Mouse (Mus musculus): ENCODE data around the gene Ube2q2. TPM values are rescaled to one million over a fixed set of nuclear protein-coding genes. Genes with fewer than 3 reads are reported as not detected.

Ube2q2 gene
- polyA plus RNA-seq, 1 experiment from 2014 or later, result 22.8 TPM

DNA sequence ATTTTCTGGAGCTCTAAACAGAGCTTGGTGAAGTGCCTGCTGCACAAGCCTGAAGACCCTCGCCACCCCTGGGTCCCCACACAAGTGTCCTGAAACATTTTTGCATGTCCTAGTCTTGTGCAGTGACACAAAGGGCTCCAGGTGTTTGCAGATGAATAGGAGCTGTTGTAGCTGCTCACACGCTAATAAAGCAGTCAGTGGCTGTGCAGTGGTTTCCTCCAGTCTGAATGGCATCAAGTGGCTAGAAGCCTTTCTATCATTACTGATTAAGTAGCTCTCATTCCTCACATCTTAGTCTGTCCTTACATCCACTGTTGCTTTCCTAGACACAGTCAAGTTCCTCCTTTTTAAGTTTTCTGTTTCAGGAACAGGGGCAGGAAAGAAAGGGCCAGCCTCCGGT is 67.0 kb downstream of the Ube2q2 start:
- peaks cover 31% of the 10 kb centered on the region for H3K36me3 ChIP-seq (ENCODE audit: control insufficient read depth, insufficient read depth, low read length)
- DNase-seq (ENCODE audit: low spot score), result no peak
- no peak for TF ChIP-seq EP300 (optimal IDR thresholded peaks at IDR 0.05)
- no peak for TF ChIP-seq CTCF (IDR thresholded peaks at IDR 0.05; ENCODE audit: low read depth)

DNA sequence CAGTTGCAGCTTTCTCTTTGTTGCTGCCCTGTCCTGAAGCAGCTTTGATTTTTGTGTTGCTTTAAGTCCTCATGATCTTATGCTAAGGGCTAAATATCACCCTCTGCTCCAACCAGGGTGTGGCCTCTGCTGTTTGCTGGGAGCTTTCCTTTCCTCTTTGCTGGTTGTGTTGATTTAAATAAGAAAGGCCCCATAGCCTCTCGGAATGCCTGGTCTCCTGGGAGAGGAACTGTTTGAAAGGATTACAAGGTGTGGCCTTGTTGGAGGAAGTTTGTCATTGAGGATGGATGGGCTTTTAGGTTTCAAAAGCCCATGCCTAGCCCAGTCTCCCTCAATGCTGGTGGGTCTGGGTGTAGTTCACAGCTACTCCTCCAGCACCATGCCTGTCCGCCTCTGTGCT is 67.4 kb downstream of the Ube2q2 start:
- TF ChIP-seq CTCF (IDR thresholded peaks at IDR 0.05; ENCODE audit: low read depth) (no peak), EP300 (optimal IDR thresholded peaks at IDR 0.05) (no peak)
- Histone ChIP-seq H3K27me3 (ENCODE audit: control insufficient read depth, insufficient read depth, low read length) (no peaks in the 10 kb centered on the region), H3K9me3 (ENCODE audit: control insufficient read depth, low read length) (no peaks in the 10 kb centered on the region), H3K4me2 (replicated peaks; ENCODE audit: low read depth) (no peak overlapping the region), H3K4me1 (replicated peaks; ENCODE audit: control insufficient read depth, insufficient read depth) (no peaks in the 10 kb centered on the region), H3K27ac (replicated peaks) (no peak overlapping the region), H3K4me3 (ENCODE audit: low read depth, low read length) (no peak overlapping the region), H3K9ac (ENCODE audit: low read length) (no peak overlapping the region), H3K36me3 (ENCODE audit: control insufficient read depth, insufficient read depth, low read length) (peaks cover 31% of the 10 kb centered on the region)
- 48% methylated on average over 2 of the region's 2 CpGs for WGBS
- DNase-seq (ENCODE audit: low spot score), result no peak
- ATAC-seq (ENCODE audit: low FRiP score, low TSS enrichment), result no peak

More for the DNA sequence above, 67.0 kb downstream of the Ube2q2 start:
- H3K4me3 ChIP-seq (ENCODE audit: low read depth, low read length), result no peak overlapping the region
- 78% methylated on average over 3 of the region's 3 CpGs for WGBS
- no peaks in the 10 kb centered on the region for H3K27me3 ChIP-seq (ENCODE audit: control insufficient read depth, insufficient read depth, low read length)
- H3K4me1 ChIP-seq (replicated peaks; ENCODE audit: control insufficient read depth, insufficient read depth), result no peaks in the 10 kb centered on the region
- H3K9me3 ChIP-seq (ENCODE audit: control insufficient read depth, low read length), result no peaks in the 10 kb centered on the region
- ATAC-seq (ENCODE audit: low FRiP score, low TSS enrichment), result no peak
- no peak overlapping the region for H3K4me2 ChIP-seq (replicated peaks; ENCODE audit: low read depth)
- no peak overlapping the region for H3K9ac ChIP-seq (ENCODE audit: low read length)
- no peak overlapping the region for H3K27ac ChIP-seq (replicated peaks)

DNA sequence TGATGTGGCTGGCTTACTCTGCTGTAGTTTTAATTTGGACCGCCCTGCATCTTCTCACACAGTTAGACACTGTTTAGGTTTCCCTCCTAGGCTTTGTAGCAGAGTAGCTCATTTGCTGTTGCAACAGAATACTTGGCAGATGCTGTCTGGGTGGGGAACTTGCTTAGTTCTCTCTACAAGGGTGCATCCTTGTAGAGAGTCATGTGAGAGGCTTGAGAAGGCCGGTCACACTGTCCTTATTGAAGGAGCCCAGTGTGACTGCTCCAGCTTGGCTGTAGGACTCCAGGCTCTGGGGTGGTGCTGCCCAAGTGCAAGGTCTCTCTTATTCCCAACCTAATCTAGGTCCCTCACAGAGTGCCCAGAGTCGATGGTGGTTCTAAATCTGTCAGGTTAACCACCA is 68.7 kb downstream of the Ube2q2 start:
- Histone ChIP-seq H3K36me3 (ENCODE audit: control insufficient read depth, insufficient read depth, low read length) (peaks cover 31% of the 10 kb centered on the region), H3K27me3 (ENCODE audit: control insufficient read depth, insufficient read depth, low read length) (no peaks in the 10 kb centered on the region), H3K27ac (replicated peaks) (no peak overlapping the region), H3K4me3 (ENCODE audit: low read depth, low read length) (no peak overlapping the region), H3K4me1 (replicated peaks; ENCODE audit: control insufficient read depth, insufficient read depth) (no peaks in the 10 kb centered on the region), H3K9me3 (ENCODE audit: control insufficient read depth, low read length) (no peaks in the 10 kb centered on the region), H3K9ac (ENCODE audit: low read length) (no peak overlapping the region), H3K4me2 (replicated peaks; ENCODE audit: low read depth) (no peak overlapping the region)
- TF ChIP-seq EP300 (optimal IDR thresholded peaks at IDR 0.05), result no peak
- TF ChIP-seq CTCF (IDR thresholded peaks at IDR 0.05; ENCODE audit: low read depth), result no peak
- ATAC-seq (ENCODE audit: low FRiP score, low TSS enrichment), result no peak
- no peak for DNase-seq (ENCODE audit: low spot score)
- WGBS, result 94% methylated on average over 3 of the region's 3 CpGs

DNA sequence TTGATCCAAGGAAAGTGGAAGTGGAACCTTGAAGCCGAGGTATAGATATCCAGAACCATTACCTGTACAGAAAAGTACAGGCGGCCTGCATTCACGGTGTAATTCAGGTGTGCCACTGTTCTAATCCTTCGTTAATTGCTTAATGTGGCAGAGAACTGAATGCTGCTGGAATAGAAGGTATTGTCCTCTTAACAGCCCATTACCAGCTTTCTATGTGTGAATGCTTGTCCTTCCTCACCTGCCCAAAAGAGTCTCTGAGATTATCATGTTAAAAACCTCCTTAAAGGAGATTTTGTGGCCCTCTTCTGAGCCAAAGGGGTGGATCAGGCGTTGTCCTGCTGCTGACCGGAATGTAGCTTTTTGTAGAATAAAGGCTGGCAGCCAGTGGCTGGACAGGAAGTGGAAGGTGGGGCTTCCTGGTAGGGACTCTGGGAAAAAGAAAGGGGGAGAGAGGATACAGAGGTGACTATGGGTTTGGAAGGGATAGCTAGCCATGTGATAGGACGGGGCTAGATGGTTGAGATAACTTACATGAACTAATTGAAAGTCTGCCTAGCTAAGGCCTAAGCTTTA is 76.6 kb downstream of the Ube2q2 start:
- TF ChIP-seq EP300 (optimal IDR thresholded peaks at IDR 0.05), result no peak
- TF ChIP-seq CTCF (IDR thresholded peaks at IDR 0.05; ENCODE audit: low read depth), result no peak
- WGBS, result 86% methylated on average over 7 of the region's 7 CpGs
- H3K36me3 ChIP-seq (ENCODE audit: control insufficient read depth, insufficient read depth, low read length), result peaks cover 5% of the 10 kb centered on the region
- H3K9me3 ChIP-seq (ENCODE audit: control insufficient read depth, low read length), result no peaks in the 10 kb centered on the region
- no peak for DNase-seq (ENCODE audit: low spot score)
- no peak overlapping the region for H3K4me3 ChIP-seq (ENCODE audit: low read depth, low read length)
- H3K9ac ChIP-seq (ENCODE audit: low read length), result no peak overlapping the region
- no peak overlapping the region for H3K4me2 ChIP-seq (replicated peaks; ENCODE audit: low read depth)
- H3K27ac ChIP-seq (replicated peaks), result no peak overlapping the region
- no peak for ATAC-seq (ENCODE audit: low FRiP score, low TSS enrichment)
- no peaks in the 10 kb centered on the region for H3K27me3 ChIP-seq (ENCODE audit: control insufficient read depth, insufficient read depth, low read length)
- no peaks in the 10 kb centered on the region for H3K4me1 ChIP-seq (replicated peaks; ENCODE audit: control insufficient read depth, insufficient read depth)

DNA sequence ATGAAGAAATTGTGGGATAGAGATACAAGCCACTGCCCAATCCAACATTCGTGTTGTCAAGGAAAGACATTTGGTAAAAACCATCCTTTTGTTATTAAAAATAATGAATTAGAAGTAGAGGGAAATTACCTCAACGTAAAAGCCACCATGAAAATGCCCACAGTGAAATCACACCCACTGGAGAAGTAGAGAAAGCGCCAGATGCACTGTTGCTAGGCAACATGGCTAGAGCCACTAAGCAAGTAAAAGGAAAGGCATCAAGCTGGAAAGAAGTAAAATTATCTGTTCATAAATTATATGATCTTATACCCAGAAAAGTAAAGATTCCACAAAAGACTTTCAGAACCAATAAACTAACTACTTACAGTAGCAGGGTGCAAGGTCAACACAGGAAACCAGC is 77.6 kb downstream of the Ube2q2 start:
- Histone ChIP-seq H3K27ac (replicated peaks) (no peak overlapping the region), H3K4me1 (replicated peaks; ENCODE audit: control insufficient read depth, insufficient read depth) (no peaks in the 10 kb centered on the region), H3K27me3 (ENCODE audit: control insufficient read depth, insufficient read depth, low read length) (no peaks in the 10 kb centered on the region), H3K9me3 (ENCODE audit: control insufficient read depth, low read length) (no peaks in the 10 kb centered on the region), H3K9ac (ENCODE audit: low read length) (no peak overlapping the region), H3K4me2 (replicated peaks; ENCODE audit: low read depth) (no peak overlapping the region), H3K36me3 (ENCODE audit: control insufficient read depth, insufficient read depth, low read length) (peaks cover 3% of the 10 kb centered on the region; the same call in 1 of the 2 replicates), H3K4me3 (ENCODE audit: low read depth, low read length) (no peak overlapping the region)
- ATAC-seq (ENCODE audit: low FRiP score, low TSS enrichment) (no peak), DNase-seq (ENCODE audit: low spot score) (no peak)
- TF ChIP-seq CTCF (IDR thresholded peaks at IDR 0.05; ENCODE audit: low read depth) (no peak), EP300 (optimal IDR thresholded peaks at IDR 0.05) (no peak)
- WGBS, result 88% methylated on average over 3 of the region's 3 CpGs

DNA sequence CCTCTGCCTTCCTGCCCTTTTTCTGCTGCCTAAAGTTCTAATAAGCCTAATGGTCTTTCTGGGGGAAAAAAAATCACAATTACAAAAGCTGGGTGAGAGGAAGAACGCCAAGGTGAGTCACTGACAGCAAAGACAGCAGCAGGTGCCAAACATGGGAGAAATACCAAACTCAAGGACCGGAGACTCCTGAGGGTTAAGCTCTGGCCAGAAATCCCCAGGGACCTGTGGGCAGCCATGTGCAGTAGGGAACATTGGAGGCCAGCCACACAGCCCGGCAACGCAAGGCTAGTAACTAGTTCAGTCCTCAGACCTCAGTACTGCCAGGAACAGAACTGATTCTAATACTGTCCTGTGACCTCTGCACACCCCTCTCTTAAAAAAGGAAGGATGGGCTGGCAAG is 79.5 kb downstream of the Ube2q2 start:
- ATAC-seq (ENCODE audit: low FRiP score, low TSS enrichment) (no peak), DNase-seq (ENCODE audit: low spot score) (no peak)
- whole genome bisulfite sequencing, result 86% methylated on average over 4 of the region's 4 CpGs
- Histone ChIP-seq H3K27me3 (ENCODE audit: control insufficient read depth, insufficient read depth, low read length) (no peaks in the 10 kb centered on the region), H3K4me1 (replicated peaks; ENCODE audit: control insufficient read depth, insufficient read depth) (no peaks in the 10 kb centered on the region), H3K9ac (ENCODE audit: low read length) (no peak overlapping the region), H3K9me3 (ENCODE audit: control insufficient read depth, low read length) (no peaks in the 10 kb centered on the region), H3K36me3 (ENCODE audit: control insufficient read depth, insufficient read depth, low read length) (peaks cover 3% of the 10 kb centered on the region; the same call in 1 of the 2 replicates), H3K27ac (replicated peaks) (no peak overlapping the region), H3K4me3 (ENCODE audit: low read depth, low read length) (no peak overlapping the region), H3K4me2 (replicated peaks; ENCODE audit: low read depth) (no peak overlapping the region)
- TF ChIP-seq CTCF (IDR thresholded peaks at IDR 0.05; ENCODE audit: low read depth) (no peak), EP300 (optimal IDR thresholded peaks at IDR 0.05) (no peak)
